Mouse (Mus musculus): Measurements from ENCODE around the gene Naaa. TPM values are rescaled to one million over a fixed set of nuclear protein-coding genes. Genes with fewer than 3 reads are reported as not detected.
A peak's percentile ranks its signal among the peaks of the same experiment; 100 is the strongest.

Gene Naaa
- polyA plus RNA-seq (2015; fragmentation: Nextera tagmentation; extraction: Ambion mirVana), result 24.2 and 24.3 TPM in 2 replicates

DNA sequence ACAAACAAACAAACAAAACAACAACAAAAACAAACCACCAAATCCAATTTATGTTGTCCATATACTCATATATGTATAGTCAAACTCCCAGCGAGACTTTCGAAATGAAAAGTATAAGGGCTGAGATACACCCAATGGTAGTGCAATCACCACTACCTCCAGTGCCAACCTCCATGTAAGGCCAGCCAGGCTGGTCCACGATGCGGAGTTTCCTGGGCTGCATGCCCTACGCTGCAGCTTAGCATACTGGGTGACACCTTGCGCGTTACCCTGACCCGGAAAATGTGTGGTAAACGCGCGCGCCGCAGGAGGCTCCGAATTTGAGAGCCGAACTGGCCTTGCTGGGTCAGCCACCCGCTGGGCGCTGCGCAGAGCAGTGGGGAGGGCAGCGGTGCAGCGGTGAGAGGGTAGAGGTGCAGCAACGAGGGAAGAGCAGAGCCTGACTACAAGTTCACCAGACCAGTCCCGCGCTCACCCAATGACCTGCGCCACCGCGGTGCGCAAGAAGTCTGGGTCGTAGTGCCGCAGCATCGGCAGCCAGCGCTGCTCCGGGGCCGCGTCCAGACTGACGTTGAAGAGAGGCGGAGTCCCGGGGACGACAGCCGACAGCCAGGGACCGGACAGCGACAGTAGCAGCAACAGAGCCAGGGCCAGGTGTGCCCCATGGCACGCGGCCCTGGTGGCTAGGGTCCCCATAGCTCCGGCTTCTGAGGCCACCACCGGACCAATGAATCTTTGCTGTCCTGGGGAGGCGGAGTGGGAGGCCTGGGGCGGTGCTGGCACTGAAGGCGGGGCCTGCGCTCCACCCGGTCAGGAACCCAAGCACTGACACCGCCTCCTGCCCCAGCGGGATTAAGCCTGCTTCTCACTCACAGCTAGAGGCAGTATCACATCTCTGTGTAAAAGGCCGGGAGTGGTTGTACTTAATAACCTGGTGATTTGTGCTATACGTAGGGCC lies at the start of gene Naaa:
Gene Naaa, minus strand, starts transcription at position 734 of the 958 bp plus-strand sequence.
- 3% methylated on average over 54 of the region's 54 CpGs for WGBS
- Histone ChIP-seq H3K27ac (ENCODE audit: low read length) (peak within 1 kb of the TSS; percentile 50; the same call in 1 of the 2 replicates), H3K36me3 (ENCODE audit: insufficient read depth, low read length) (no peaks in the 10 kb centered on the region), H3K4me2 (replicated peaks; ENCODE audit: low read depth, low read length) (peak within 1 kb of the TSS; percentile 90), H3K9me3 (ENCODE audit: low read length) (no peaks in the 10 kb centered on the region), H3K9ac (replicated peaks; ENCODE audit: low read length) (peak within 1 kb of the TSS; percentile 75), H3K4me3 (ENCODE audit: low read length) (peak within 1 kb of the TSS; percentile 72), H3K27me3 (ENCODE audit: insufficient read depth, low read length) (no peaks in the 10 kb centered on the region), H3K4me1 (ENCODE audit: insufficient read depth, low read length) (peaks cover 9% of the 10 kb centered on the region; the same call in 1 of the 2 replicates)
- peak; percentile 97 for ATAC-seq (ENCODE audit: low FRiP score, low TSS enrichment)

DNA sequence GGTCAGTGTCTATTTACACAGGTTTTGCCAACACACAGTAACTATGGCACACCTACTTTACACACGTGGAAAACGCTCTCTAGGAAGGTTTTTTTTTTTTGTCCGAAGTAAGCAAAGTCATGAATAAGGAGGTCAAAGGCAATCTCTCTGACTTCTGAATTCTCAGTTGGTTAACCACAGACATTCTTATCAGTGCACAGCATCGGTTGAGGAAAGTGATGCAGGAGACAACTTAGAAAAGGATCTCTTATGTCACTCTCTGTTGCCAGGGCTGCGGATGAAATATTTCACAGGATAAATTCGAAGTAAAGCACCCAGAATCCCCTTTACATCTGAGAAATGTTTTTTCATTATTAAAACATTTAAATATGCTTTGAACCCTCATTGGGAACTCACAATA lies 49.4 kb upstream of the Naaa start:
- H3K36me3 ChIP-seq (ENCODE audit: insufficient read depth, low read length), result no peaks in the 10 kb centered on the region
- no peak for ATAC-seq (ENCODE audit: low FRiP score, low TSS enrichment)
- no peaks in the 10 kb centered on the region for H3K4me1 ChIP-seq (ENCODE audit: insufficient read depth, low read length)
- no peak overlapping the region for H3K4me3 ChIP-seq (ENCODE audit: low read length)
- 78% methylated on average over 6 of the region's 6 CpGs for WGBS
- no peaks in the 10 kb centered on the region for H3K9me3 ChIP-seq (ENCODE audit: low read length)
- no peak overlapping the region for H3K27ac ChIP-seq (ENCODE audit: low read length)
- no peak overlapping the region for H3K9ac ChIP-seq (replicated peaks; ENCODE audit: low read length)
- no peak overlapping the region for H3K4me2 ChIP-seq (replicated peaks; ENCODE audit: low read depth, low read length)
- H3K27me3 ChIP-seq (ENCODE audit: insufficient read depth, low read length), result no peaks in the 10 kb centered on the region

DNA sequence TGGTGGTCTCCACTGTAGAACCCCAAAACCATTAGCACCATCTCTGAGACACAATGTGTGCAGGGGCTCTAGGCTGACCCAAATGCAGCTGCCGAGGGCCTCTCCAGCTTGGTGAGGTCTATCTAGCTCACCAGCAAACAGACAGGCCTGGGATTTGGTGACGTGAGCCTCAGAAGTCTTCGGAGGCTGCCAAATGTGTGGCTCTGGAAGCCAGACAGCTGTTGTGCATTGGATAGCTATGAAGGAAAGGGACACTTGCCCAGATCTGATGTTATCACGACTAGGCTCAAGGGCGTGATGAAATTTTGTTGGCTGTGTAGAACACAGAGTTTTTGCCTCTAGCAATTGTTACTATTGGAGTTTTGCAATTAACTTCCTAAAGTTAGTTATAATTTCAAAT lies 45.3 kb upstream of the Naaa start:
- Histone ChIP-seq H3K36me3 (ENCODE audit: insufficient read depth, low read length) (no peaks in the 10 kb centered on the region), H3K4me1 (ENCODE audit: insufficient read depth, low read length) (peaks cover 10% of the 10 kb centered on the region; the same call in 1 of the 2 replicates), H3K9me3 (ENCODE audit: low read length) (no peaks in the 10 kb centered on the region), H3K9ac (replicated peaks; ENCODE audit: low read length) (no peak overlapping the region), H3K27me3 (ENCODE audit: insufficient read depth, low read length) (no peaks in the 10 kb centered on the region), H3K27ac (ENCODE audit: low read length) (no peak overlapping the region), H3K4me2 (replicated peaks; ENCODE audit: low read depth, low read length) (no peak overlapping the region), H3K4me3 (ENCODE audit: low read length) (no peak overlapping the region)
- WGBS, result 59% methylated on average over 5 of the region's 5 CpGs
- peak; percentile 57 for ATAC-seq (ENCODE audit: low FRiP score, low TSS enrichment)

DNA sequence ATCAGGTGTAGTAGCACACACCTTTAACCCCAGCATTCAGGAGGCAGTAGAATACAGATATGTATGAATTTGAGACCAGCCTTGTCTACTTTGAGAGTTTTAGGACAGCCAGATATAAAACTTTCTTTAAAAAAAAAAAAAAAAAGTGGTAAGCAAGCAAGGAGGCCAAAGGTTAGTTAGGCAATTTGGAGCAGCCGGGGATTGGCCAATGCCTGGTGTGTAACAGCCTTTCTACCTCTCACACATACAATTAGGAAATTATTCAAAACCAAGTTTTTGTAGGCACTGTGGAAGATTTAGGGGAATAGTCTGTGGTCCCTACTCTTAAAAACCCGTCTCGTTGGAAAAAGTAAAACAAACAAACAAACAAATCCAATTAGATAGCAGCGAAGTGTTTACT lies 44.6 kb upstream of the Naaa start:
- no peak overlapping the region for H3K4me3 ChIP-seq (ENCODE audit: low read length)
- 76% methylated on average over 4 of the region's 4 CpGs for WGBS
- no peaks in the 10 kb centered on the region for H3K36me3 ChIP-seq (ENCODE audit: insufficient read depth, low read length)
- H3K4me1 ChIP-seq (ENCODE audit: insufficient read depth, low read length), result peaks cover 10% of the 10 kb centered on the region; the same call in 1 of the 2 replicates
- no peak overlapping the region for H3K9ac ChIP-seq (replicated peaks; ENCODE audit: low read length)
- no peaks in the 10 kb centered on the region for H3K9me3 ChIP-seq (ENCODE audit: low read length)
- H3K27ac ChIP-seq (ENCODE audit: low read length), result no peak overlapping the region
- no peaks in the 10 kb centered on the region for H3K27me3 ChIP-seq (ENCODE audit: insufficient read depth, low read length)
- no peak overlapping the region for H3K4me2 ChIP-seq (replicated peaks; ENCODE audit: low read depth, low read length)
- no peak for ATAC-seq (ENCODE audit: low FRiP score, low TSS enrichment)

DNA sequence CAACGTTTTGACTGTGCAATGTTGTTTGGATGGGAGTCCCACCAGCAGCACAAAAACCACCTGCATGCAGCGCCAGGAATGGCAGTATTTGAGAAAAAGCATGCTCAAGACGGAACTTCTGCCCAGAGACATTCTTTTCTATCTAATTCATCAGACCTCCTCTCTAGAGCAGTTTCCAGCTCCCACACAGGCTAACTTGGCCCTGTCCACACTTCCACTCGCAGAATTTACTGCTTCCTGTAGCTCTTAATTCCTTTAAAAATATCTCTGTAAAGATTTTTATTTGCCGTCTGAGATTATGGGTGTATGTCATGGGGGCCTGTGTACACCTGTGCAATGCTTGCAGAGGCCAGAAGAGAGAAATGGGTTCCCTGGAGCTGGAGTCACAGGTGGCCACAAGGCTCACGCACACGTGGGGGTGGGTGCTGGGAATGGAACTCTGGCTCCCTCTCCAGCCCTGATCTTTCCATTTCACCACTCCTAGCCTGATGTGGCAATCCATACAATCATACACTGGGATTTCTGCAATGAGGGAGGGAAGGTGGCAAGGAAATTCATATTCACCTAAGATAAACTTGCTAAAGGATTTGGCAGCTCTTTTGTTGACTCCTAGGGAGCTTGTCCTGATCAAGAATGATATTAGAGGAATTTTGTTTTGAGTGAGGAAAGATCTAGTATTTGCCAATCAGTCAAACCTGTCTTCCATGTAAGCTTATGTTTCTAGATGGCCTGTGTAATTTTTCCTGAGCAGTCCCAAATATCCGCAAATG lies 43.8 kb upstream of the Naaa start:
- H3K27ac ChIP-seq (ENCODE audit: low read length), result no peak overlapping the region
- H3K27me3 ChIP-seq (ENCODE audit: insufficient read depth, low read length), result no peaks in the 10 kb centered on the region
- no peak for ATAC-seq (ENCODE audit: low FRiP score, low TSS enrichment)
- no peak overlapping the region for H3K4me3 ChIP-seq (ENCODE audit: low read length)
- H3K9ac ChIP-seq (replicated peaks; ENCODE audit: low read length), result no peak overlapping the region
- H3K4me2 ChIP-seq (replicated peaks; ENCODE audit: low read depth, low read length), result no peak overlapping the region
- peaks cover 10% of the 10 kb centered on the region; the same call in 1 of the 2 replicates for H3K4me1 ChIP-seq (ENCODE audit: insufficient read depth, low read length)
- no peaks in the 10 kb centered on the region for H3K36me3 ChIP-seq (ENCODE audit: insufficient read depth, low read length)
- H3K9me3 ChIP-seq (ENCODE audit: low read length), result no peaks in the 10 kb centered on the region
- 42% methylated on average over 8 of the region's 8 CpGs for WGBS

DNA sequence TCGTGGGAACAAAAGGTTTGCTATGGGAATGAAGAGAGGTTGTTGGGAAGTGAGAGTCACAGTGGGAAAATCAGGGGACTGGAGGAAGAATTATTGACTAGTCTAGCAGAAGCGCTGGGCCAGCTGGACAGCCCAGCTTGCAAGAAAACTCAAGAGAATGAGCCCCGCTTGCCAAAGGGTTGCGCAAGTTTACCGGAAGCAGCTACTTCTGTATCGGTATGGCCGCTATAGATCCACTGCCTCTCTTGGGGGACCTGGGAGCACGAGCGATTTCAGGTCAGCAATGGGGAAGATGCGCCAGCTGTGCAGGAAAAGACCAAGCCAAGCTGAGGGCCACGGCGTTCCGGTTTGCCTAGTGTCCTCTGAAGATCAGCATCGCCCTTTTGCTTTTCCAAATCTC lies 40.6 kb upstream of the Naaa start:
- no peak overlapping the region for H3K4me2 ChIP-seq (replicated peaks; ENCODE audit: low read depth, low read length)
- 85% methylated on average over 14 of the region's 14 CpGs for WGBS
- ATAC-seq (ENCODE audit: low FRiP score, low TSS enrichment), result no peak

DNA sequence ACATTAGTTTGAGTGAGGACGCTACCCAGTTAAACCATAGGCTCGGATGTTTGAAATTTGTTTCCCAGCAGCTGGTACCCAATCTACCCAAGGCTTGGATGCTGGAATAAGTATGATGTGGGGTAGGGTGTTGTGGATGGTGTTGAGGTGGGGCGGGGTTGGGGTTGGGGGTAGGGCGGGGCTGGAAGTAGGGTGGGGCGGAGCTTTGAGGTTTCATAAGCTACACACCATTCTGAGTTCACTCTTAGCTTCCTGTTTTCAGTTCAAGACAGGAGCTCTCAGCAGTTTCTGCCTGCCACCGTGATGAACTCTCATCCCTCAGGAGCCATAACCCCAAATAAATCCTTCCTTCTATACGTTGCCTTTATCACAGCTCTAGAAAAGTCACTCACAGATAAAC lies 40.1 kb upstream of the Naaa start:
- H3K4me2 ChIP-seq (replicated peaks; ENCODE audit: low read depth, low read length), result no peak overlapping the region
- WGBS, result 68% methylated on average over 7 of the region's 7 CpGs
- H3K4me1 ChIP-seq (ENCODE audit: insufficient read depth, low read length), result peaks cover 10% of the 10 kb centered on the region; the same call in 1 of the 2 replicates
- no peak for ATAC-seq (ENCODE audit: low FRiP score, low TSS enrichment)
- H3K9me3 ChIP-seq (ENCODE audit: low read length), result no peaks in the 10 kb centered on the region
- no peaks in the 10 kb centered on the region for H3K36me3 ChIP-seq (ENCODE audit: insufficient read depth, low read length)
- no peak overlapping the region for H3K9ac ChIP-seq (replicated peaks; ENCODE audit: low read length)
- H3K27ac ChIP-seq (ENCODE audit: low read length), result no peak overlapping the region
- H3K27me3 ChIP-seq (ENCODE audit: insufficient read depth, low read length), result no peaks in the 10 kb centered on the region
- H3K4me3 ChIP-seq (ENCODE audit: low read length), result no peak overlapping the region

More for the DNA sequence above, 40.6 kb upstream of the Naaa start:
- no peaks in the 10 kb centered on the region for H3K9me3 ChIP-seq (ENCODE audit: low read length)
- H3K27me3 ChIP-seq (ENCODE audit: insufficient read depth, low read length), result no peaks in the 10 kb centered on the region
- no peak overlapping the region for H3K9ac ChIP-seq (replicated peaks; ENCODE audit: low read length)
- H3K27ac ChIP-seq (ENCODE audit: low read length), result no peak overlapping the region
- H3K36me3 ChIP-seq (ENCODE audit: insufficient read depth, low read length), result no peaks in the 10 kb centered on the region
- no peak overlapping the region for H3K4me3 ChIP-seq (ENCODE audit: low read length)
- H3K4me1 ChIP-seq (ENCODE audit: insufficient read depth, low read length), result peaks cover 10% of the 10 kb centered on the region; the same call in 1 of the 2 replicates

DNA sequence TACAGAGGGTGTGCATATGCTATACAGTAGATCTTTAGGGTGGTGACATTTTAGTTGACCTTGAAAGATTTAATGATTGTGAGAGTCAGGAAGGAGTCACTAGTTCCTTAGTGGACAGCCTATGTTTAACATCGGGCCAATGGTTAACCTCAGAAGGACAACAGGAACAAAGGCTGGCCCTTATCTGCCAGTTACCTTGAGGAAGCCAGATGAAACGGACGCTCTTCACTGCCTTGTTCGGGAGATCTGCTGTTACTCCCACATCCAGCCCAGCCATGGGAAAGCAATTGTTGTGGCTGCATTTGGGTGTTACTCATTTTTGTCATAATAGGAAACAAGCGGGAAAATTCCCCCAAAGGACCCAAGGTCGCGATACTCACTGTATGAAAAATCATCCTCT lies 35.8 kb upstream of the Naaa start:
- Histone ChIP-seq H3K9me3 (ENCODE audit: low read length) (no peaks in the 10 kb centered on the region), H3K27ac (ENCODE audit: low read length) (no peak overlapping the region), H3K4me3 (ENCODE audit: low read length) (no peak overlapping the region), H3K4me1 (ENCODE audit: insufficient read depth, low read length) (peaks cover 10% of the 10 kb centered on the region), H3K36me3 (ENCODE audit: insufficient read depth, low read length) (no peaks in the 10 kb centered on the region), H3K9ac (replicated peaks; ENCODE audit: low read length) (no peak overlapping the region), H3K4me2 (replicated peaks; ENCODE audit: low read depth, low read length) (no peak overlapping the region), H3K27me3 (ENCODE audit: insufficient read depth, low read length) (no peaks in the 10 kb centered on the region)
- no peak for ATAC-seq (ENCODE audit: low FRiP score, low TSS enrichment)
- 62% methylated on average over 7 of the region's 7 CpGs for WGBS

DNA sequence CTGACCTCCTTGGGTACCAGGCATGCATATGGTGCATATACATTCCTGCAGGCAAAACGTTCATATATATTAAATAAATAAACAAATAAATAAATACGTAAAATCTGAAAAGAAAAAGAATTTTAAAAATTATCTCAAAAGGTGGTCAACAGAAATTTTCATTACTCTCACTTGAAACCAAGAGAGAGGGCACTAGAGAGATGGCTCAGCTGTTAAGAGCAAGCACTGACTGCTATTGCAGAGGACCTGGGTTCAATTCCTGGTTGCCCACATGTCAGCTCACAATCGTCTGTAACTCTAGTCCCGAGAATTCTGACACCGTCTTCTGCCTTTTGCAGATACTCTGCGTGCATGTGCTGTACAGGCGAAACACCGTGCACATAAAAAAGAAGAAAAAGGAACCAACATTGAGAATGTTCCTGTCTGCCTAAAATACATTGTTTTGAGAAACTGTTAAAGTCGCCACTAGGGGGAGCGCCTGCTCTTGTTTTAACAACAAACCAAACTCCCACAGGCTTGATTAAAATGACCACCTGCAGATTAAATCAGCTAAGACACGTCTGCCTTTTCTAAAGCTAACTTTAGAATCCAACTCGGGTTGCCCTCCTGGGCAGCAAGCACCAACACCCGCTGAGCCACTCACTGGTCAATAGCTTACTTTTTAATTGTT lies 34.2 kb upstream of the Naaa start:
- H3K4me2 ChIP-seq (replicated peaks; ENCODE audit: low read depth, low read length), result no peak overlapping the region
- no peak overlapping the region for H3K4me3 ChIP-seq (ENCODE audit: low read length)
- H3K27me3 ChIP-seq (ENCODE audit: insufficient read depth, low read length), result no peaks in the 10 kb centered on the region
- no peak overlapping the region for H3K9ac ChIP-seq (replicated peaks; ENCODE audit: low read length)
- H3K9me3 ChIP-seq (ENCODE audit: low read length), result no peaks in the 10 kb centered on the region
- H3K27ac ChIP-seq (ENCODE audit: low read length), result no peak overlapping the region
- no peak for ATAC-seq (ENCODE audit: low FRiP score, low TSS enrichment)
- H3K4me1 ChIP-seq (ENCODE audit: insufficient read depth, low read length), result peaks cover 19% of the 10 kb centered on the region
- WGBS, result 11% methylated on average over 13 of the region's 13 CpGs
- no peaks in the 10 kb centered on the region for H3K36me3 ChIP-seq (ENCODE audit: insufficient read depth, low read length)

Measured in kidney, embryonic 16.5 days (tissue).